Mouse (Mus musculus): ENCODE measurements around the gene Egln2. TPM values are rescaled to one million over a fixed set of nuclear protein-coding genes. Genes with fewer than 3 reads are reported as not detected.

The Egln2 gene
- polyA plus RNA-seq, 1 experiment, result 61.4 TPM

- H3K4me2 ChIP-seq (ENCODE audit: low read depth), result no peak overlapping the region
- no peaks in the 10 kb centered on the region for H3K36me3 ChIP-seq (ENCODE audit: control insufficient read depth, insufficient read depth)
- no peaks in the 10 kb centered on the region for H3K27me3 ChIP-seq (ENCODE audit: control insufficient read depth, insufficient read depth, insufficient read length)
- no peak overlapping the region for H3K4me3 ChIP-seq
- no peaks in the 10 kb centered on the region for H3K79me2 ChIP-seq (ENCODE audit: control insufficient read depth, insufficient read depth)
- TF ChIP-seq MAX (IDR thresholded peaks at IDR 0.05; ENCODE audit: low read depth) (no peak), MYOG (IDR thresholded peaks at IDR 0.05; ENCODE audit: control insufficient read depth in 1 of 3, insufficient read depth in 1 of 3, insufficient read length in 2 of 3, low read depth in 2 of 3) (no peak), POLR2AphosphoS2 (IDR thresholded peaks at IDR 0.05; ENCODE audit: insufficient read length, low read depth) (no peak), E2F4 (IDR thresholded peaks at IDR 0.05; ENCODE audit: insufficient read depth) (no peak), MYOD1 (IDR thresholded peaks at IDR 0.05; ENCODE audit: control insufficient read depth in 1 of 3, insufficient read length in 2 of 3, low read depth in 2 of 3) (no peak), USF1 (IDR thresholded peaks at IDR 0.05; ENCODE audit: low read depth) (no peak)
- H3ac ChIP-seq (ENCODE audit: control insufficient read depth, insufficient read length), result no peak overlapping the region
Observed at GRCm38 (mm10) chr7:27133757-27134156, 32.8 kb downstream of the Egln2 start.

GRCm38 (mm10) chr7:27133156-27133555 lies 33.4 kb downstream of the Egln2 start:
- no peaks in the 10 kb centered on the region for H3K27me3 ChIP-seq (ENCODE audit: control insufficient read depth, insufficient read depth, insufficient read length)
- TF ChIP-seq TCF12 (IDR thresholded peaks at IDR 0.05; ENCODE audit: insufficient read depth, poor library complexity, severe bottlenecking) (no peak), TCF3 (IDR thresholded peaks at IDR 0.05; ENCODE audit: insufficient read length, low read depth) (no peak), E2F4 (IDR thresholded peaks at IDR 0.05; ENCODE audit: insufficient read depth) (no peak), MYOD1 (IDR thresholded peaks at IDR 0.05; ENCODE audit: control insufficient read depth in 1 of 3, insufficient read length in 2 of 3, low read depth in 2 of 3) (no peak), MYOG (IDR thresholded peaks at IDR 0.05; ENCODE audit: control insufficient read depth in 1 of 3, insufficient read depth in 1 of 3, insufficient read length in 2 of 3, low read depth in 2 of 3) (no peak)

GRCm38 (mm10) chr7:27132588-27132987 lies 34.0 kb downstream of the Egln2 start:
- Histone ChIP-seq H3K36me3 (ENCODE audit: control insufficient read depth, insufficient read depth) (no peaks in the 10 kb centered on the region), H3K79me2 (ENCODE audit: control insufficient read depth, insufficient read depth) (no peaks in the 10 kb centered on the region), H3K4me2 (ENCODE audit: low read depth) (no peak overlapping the region), H3K4me3 (no peak overlapping the region), H3K27me3 (ENCODE audit: control insufficient read depth, insufficient read depth, insufficient read length) (no peaks in the 10 kb centered on the region), H3ac (ENCODE audit: control insufficient read depth, insufficient read length) (no peak overlapping the region)
- no peak for TF ChIP-seq TCF12 (IDR thresholded peaks at IDR 0.05; ENCODE audit: insufficient read depth, poor library complexity, severe bottlenecking)
- no peak for TF ChIP-seq POLR2AphosphoS2 (IDR thresholded peaks at IDR 0.05; ENCODE audit: insufficient read length, low read depth)
- TF ChIP-seq REST (IDR thresholded peaks at IDR 0.05; ENCODE audit: insufficient read depth, insufficient read length), result no peak
- TF ChIP-seq POLR2A (IDR thresholded peaks at IDR 0.05; ENCODE audit: insufficient read length, low read depth), result no peak
- TF ChIP-seq SRF (IDR thresholded peaks at IDR 0.05; ENCODE audit: control insufficient read depth, insufficient read length, low read depth), result no peak
- TF ChIP-seq USF1 (IDR thresholded peaks at IDR 0.05; ENCODE audit: low read depth), result no peak

More at GRCm38 (mm10) chr7:27133156-27133555, 33.4 kb downstream of the Egln2 start:
- Histone ChIP-seq H3K36me3 (ENCODE audit: control insufficient read depth, insufficient read depth) (no peaks in the 10 kb centered on the region), H3K4me3 (no peak overlapping the region), H3ac (ENCODE audit: control insufficient read depth, insufficient read length) (no peak overlapping the region), H3K4me2 (ENCODE audit: low read depth) (no peak overlapping the region), H3K79me2 (ENCODE audit: control insufficient read depth, insufficient read depth) (no peaks in the 10 kb centered on the region)

GRCm38 (mm10) chr7:27131387-27131786 lies 35.2 kb downstream of the Egln2 start:
- H3K4me2 ChIP-seq (ENCODE audit: low read depth), result no peak overlapping the region
- no peaks in the 10 kb centered on the region for H3K27me3 ChIP-seq (ENCODE audit: control insufficient read depth, insufficient read depth, insufficient read length)
- TF ChIP-seq MYOG (IDR thresholded peaks at IDR 0.05; ENCODE audit: control insufficient read depth in 1 of 3, insufficient read depth in 1 of 3, insufficient read length in 2 of 3, low read depth in 2 of 3) (no peak), SRF (IDR thresholded peaks at IDR 0.05; ENCODE audit: control insufficient read depth, insufficient read length, low read depth) (no peak), USF1 (IDR thresholded peaks at IDR 0.05; ENCODE audit: low read depth) (no peak), TCF3 (IDR thresholded peaks at IDR 0.05; ENCODE audit: insufficient read length, low read depth) (no peak), POLR2A (IDR thresholded peaks at IDR 0.05; ENCODE audit: insufficient read length, low read depth) (no peak), E2F4 (IDR thresholded peaks at IDR 0.05; ENCODE audit: insufficient read depth) (no peak), POLR2AphosphoS2 (IDR thresholded peaks at IDR 0.05; ENCODE audit: insufficient read length, low read depth) (no peak), MAX (IDR thresholded peaks at IDR 0.05; ENCODE audit: low read depth) (no peak)
- no peaks in the 10 kb centered on the region for H3K36me3 ChIP-seq (ENCODE audit: control insufficient read depth, insufficient read depth)
- H3ac ChIP-seq (ENCODE audit: control insufficient read depth, insufficient read length), result no peak overlapping the region
- no peaks in the 10 kb centered on the region for H3K79me2 ChIP-seq (ENCODE audit: control insufficient read depth, insufficient read depth)
- H3K4me3 ChIP-seq, result no peak overlapping the region

- H3K4me2 ChIP-seq (ENCODE audit: low read depth), result no peak overlapping the region
- H3K79me2 ChIP-seq (ENCODE audit: control insufficient read depth, insufficient read depth), result no peaks in the 10 kb centered on the region
- no peak overlapping the region for H3ac ChIP-seq (ENCODE audit: control insufficient read depth, insufficient read length)
- TF ChIP-seq SRF (IDR thresholded peaks at IDR 0.05; ENCODE audit: control insufficient read depth, insufficient read length, low read depth), result no peak
- TF ChIP-seq TCF12 (IDR thresholded peaks at IDR 0.05; ENCODE audit: insufficient read depth, poor library complexity, severe bottlenecking), result no peak
- no peak for TF ChIP-seq CEBPB (IDR thresholded peaks at IDR 0.05; ENCODE audit: insufficient read depth, poor library complexity, severe bottlenecking)
- no peak for TF ChIP-seq POLR2A (IDR thresholded peaks at IDR 0.05; ENCODE audit: insufficient read length, low read depth)
- no peak for TF ChIP-seq MYOD1 (IDR thresholded peaks at IDR 0.05; ENCODE audit: control insufficient read depth in 1 of 3, insufficient read length in 2 of 3, low read depth in 2 of 3)
- TF ChIP-seq TCF3 (IDR thresholded peaks at IDR 0.05; ENCODE audit: insufficient read length, low read depth), result no peak
- no peak for TF ChIP-seq REST (IDR thresholded peaks at IDR 0.05; ENCODE audit: insufficient read depth, insufficient read length)
- TF ChIP-seq MYOG (IDR thresholded peaks at IDR 0.05; ENCODE audit: control insufficient read depth in 1 of 3, insufficient read depth in 1 of 3, insufficient read length in 2 of 3, low read depth in 2 of 3), result no peak
- no peak for TF ChIP-seq E2F4 (IDR thresholded peaks at IDR 0.05; ENCODE audit: insufficient read depth)
- no peak for TF ChIP-seq MAX (IDR thresholded peaks at IDR 0.05; ENCODE audit: low read depth)
- TF ChIP-seq POLR2AphosphoS2 (IDR thresholded peaks at IDR 0.05; ENCODE audit: insufficient read length, low read depth), result no peak
- TF ChIP-seq USF1 (IDR thresholded peaks at IDR 0.05; ENCODE audit: low read depth), result no peak
- no peak overlapping the region for H3K4me3 ChIP-seq
- no peaks in the 10 kb centered on the region for H3K27me3 ChIP-seq (ENCODE audit: control insufficient read depth, insufficient read depth, insufficient read length)
- no peaks in the 10 kb centered on the region for H3K36me3 ChIP-seq (ENCODE audit: control insufficient read depth, insufficient read depth)
Observed at GRCm38 (mm10) chr7:27130521-27131370, 35.9 kb downstream of the Egln2 start.
